Mouse (Mus musculus) retina, adult 2 months (tissue): ENCODE results near the gene Prkce.

Source experiments
- DNase-seq: peaks from one replicate; pipeline ENCODE4 v3.0.0-alpha.2; 2012; ENCODE audit warnings: low read depth, low spot score

The Prkce gene

GRCm38 (mm10) chr17:86407921-86408613 is 240.5 kb downstream of the Prkce start:
- DNase-seq = no peak

GRCm38 (mm10) chr17:86408614-86409006 is 241.0 kb downstream of the Prkce start:
- DNase-seq = no peak

GRCm38 (mm10) chr17:86409485-86409884 is 241.9 kb downstream of the Prkce start:
- DNase-seq = no peak

- no peak for DNase-seq
Measured at GRCm38 (mm10) chr17:86410496-86410895, 242.9 kb downstream of the Prkce start.

- DNase-seq = no peak
Measured at GRCm38 (mm10) chr17:86412141-86412540, 244.6 kb downstream of the Prkce start.

- no peak for DNase-seq
Measured at GRCm38 (mm10) chr17:86414608-86415007, 247.0 kb downstream of the Prkce start.

GRCm38 (mm10) chr17:86415989-86416388 is 248.4 kb downstream of the Prkce start:
- no peak for DNase-seq

GRCm38 (mm10) chr17:86418334-86418733 is 250.7 kb downstream of the Prkce start:
- DNase-seq = no peak

GRCm38 (mm10) chr17:86419199-86419598 is 251.6 kb downstream of the Prkce start:
- DNase-seq = no peak

- no peak for DNase-seq
Measured at GRCm38 (mm10) chr17:86420646-86421338, 253.2 kb downstream of the Prkce start.

GRCm38 (mm10) chr17:86422023-86422422 is 254.4 kb downstream of the Prkce start:
- no peak for DNase-seq

GRCm38 (mm10) chr17:86429877-86430276 is 262.3 kb downstream of the Prkce start:
- peak; percentile 39 for DNase-seq

- DNase-seq = no peak
Measured at GRCm38 (mm10) chr17:86433117-86433516, 265.5 kb downstream of the Prkce start.

GRCm38 (mm10) chr17:86433813-86434212 is 266.2 kb downstream of the Prkce start:
- no peak for DNase-seq

GRCm38 (mm10) chr17:86434781-86435180 is 267.2 kb downstream of the Prkce start:
- DNase-seq = no peak

- DNase-seq = no peak
Measured at GRCm38 (mm10) chr17:86435570-86435969, 268.0 kb downstream of the Prkce start.

GRCm38 (mm10) chr17:86435984-86436383 is 268.4 kb downstream of the Prkce start:
- no peak for DNase-seq

GRCm38 (mm10) chr17:86436583-86437370 is 269.2 kb downstream of the Prkce start:
- DNase-seq = no peak

GRCm38 (mm10) chr17:86437516-86438277 is 270.1 kb downstream of the Prkce start:
- DNase-seq = peak; percentile 22

GRCm38 (mm10) chr17:86438278-86438661 is 270.7 kb downstream of the Prkce start:
- no peak for DNase-seq

GRCm38 (mm10) chr17:86438763-86439162 is 271.2 kb downstream of the Prkce start:
- no peak for DNase-seq

- no peak for DNase-seq
Measured at GRCm38 (mm10) chr17:86441098-86441497, 273.5 kb downstream of the Prkce start.
